Mouse (Mus musculus) midbrain, postnatal 0 days (tissue): ENCODE data around the gene Spats2. TPM values are rescaled to one million over a fixed set of nuclear protein-coding genes. Genes with fewer than 3 reads are reported as not detected.
A peak's percentile ranks its signal among the peaks of the same experiment; 100 is the strongest.

Source experiments
- ATAC-seq: fragments of 200-750 bp; cut with Nextera tagmentation; 2 replicates; pipeline ENCODE4 v1.8.0; 2017; ENCODE audit warnings: moderate number of reproducible peaks, mild to moderate bottlenecking, moderate TSS enrichment, moderate library complexity; ENCODE audit not compliant: low FRiP score
- DNase-seq: peaks from one replicate; pipeline ENCODE4 v3.0.0-alpha.2; 2015; ENCODE audit warnings: low spot score
- H3K27ac ChIP-seq: fragments of 300-500 bp; sonication (generic); 2 replicates; pipeline ENCODE4 v1.5.1; 2014; ENCODE audit warnings: low read depth, mild to moderate bottlenecking, low read length, mixed read lengths
- H3K27me3 ChIP-seq: fragments of 300-500 bp; sonication (generic); 2 replicates; pipeline ENCODE4 v1.6.1; 2014; ENCODE audit warnings: low read length, control low read depth, mixed read lengths; ENCODE audit not compliant: insufficient read depth
- H3K36me3 ChIP-seq: fragments of 300-500 bp; sonication (generic); 2 replicates; pipeline ENCODE4 v1.6.1; 2014; ENCODE audit warnings: low read length, control low read depth, mixed read lengths; ENCODE audit not compliant: insufficient read depth
- H3K4me1 ChIP-seq: fragments of 300-500 bp; sonication (generic); 2 replicates; pipeline ENCODE4 v1.6.1; 2014; ENCODE audit warnings: mild to moderate bottlenecking, control low read depth, antibody characterized with exemption, low read length, mixed read lengths; ENCODE audit not compliant: insufficient read depth
- H3K4me2 ChIP-seq: fragments of 300-500 bp; sonication (generic); 2 replicates; pipeline ENCODE4 v1.6.1; 2014; ENCODE audit warnings: low read depth, mild to moderate bottlenecking, low read length, mixed read lengths; ENCODE audit not compliant: poor library complexity, severe bottlenecking
- H3K4me3 ChIP-seq: fragments of 300-500 bp; sonication (generic); 2 replicates; pipeline ENCODE4 v1.5.1; 2014; ENCODE audit warnings: low read depth, mild to moderate bottlenecking, low read length, moderate library complexity
- H3K9ac ChIP-seq: fragments of 300-500 bp; sonication (generic); replicated peaks from 2 replicates; pipeline ENCODE4 v1.6.1; 2014; ENCODE audit warnings: mild to moderate bottlenecking, low read length, moderate library complexity, mixed read lengths; ENCODE audit not compliant: poor library complexity, severe bottlenecking
- H3K9me3 ChIP-seq: fragments of 300-500 bp; sonication (generic); 2 replicates; pipeline ENCODE4 v1.6.1; 2016; ENCODE audit warnings: low read length, control low read depth
- CTCF ChIP-seq: IDR thresholded peaks from 2 replicates; pipeline ENCODE4 v1.5.1; 2016; ENCODE audit warnings: antibody characterized with exemption, mild to moderate bottlenecking
- WGBS: fragments of 180-500 bp; shearing (Covaris S2); extraction: QIAGEN DNeasy Blood & Tissue Kit; methylation state at CpG from one replicate; pipeline ENCODE4 v1.1.7; 2014; 5-methylcytosine and 5-hydroxymethylcytosine counted together
- polyA plus RNA-seq: library from polyadenylated mRNA; unstranded; fragments of >200 nt; fragmentation: Nextera tagmentation; extraction: Ambion mirVana; gene quantifications from 2 replicates; pipeline ENCODE4 v1.2.1, GENCODE M21; 2015
- total RNA-seq: library from RNA; depleted of rRNA; stranded (reverse); fragments of >200 nt; gene quantifications from 2 replicates; pipeline ENCODE4 v1.2.3, GENCODE M21; 2014

Gene Spats2
- total and polyA plus RNA-seq, 2 experiments from 2014 or later: 19.5 to 31.8 TPM

DNA sequence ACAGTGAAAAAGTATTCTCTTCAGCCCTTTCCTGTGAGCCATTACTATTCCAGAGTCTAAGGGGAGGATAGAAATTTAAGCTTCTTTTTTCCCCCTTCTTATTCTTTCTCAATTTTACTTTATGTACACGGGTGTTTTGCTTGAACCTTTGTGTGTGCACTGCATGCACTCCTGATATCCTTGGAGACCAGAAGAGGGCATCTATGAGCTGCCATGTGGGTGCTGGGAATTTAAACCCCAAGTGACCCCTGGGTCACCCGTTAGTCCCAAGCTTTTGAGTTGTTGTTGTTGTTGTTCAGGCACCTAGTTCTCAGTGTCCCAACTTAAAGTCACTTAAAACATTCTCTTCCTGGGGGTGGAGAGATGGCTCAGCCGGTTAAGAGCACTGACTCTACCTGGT lies 25.7 kb upstream of the Spats2 start:
- H3K36me3 ChIP-seq: no peaks in the 10 kb centered on the region
- ATAC-seq: no peak
- no peak overlapping the region for H3K4me2 ChIP-seq
- no peak overlapping the region for H3K27ac ChIP-seq
- H3K9ac ChIP-seq: no peak overlapping the region
- peaks cover 29% of the 10 kb centered on the region for H3K27me3 ChIP-seq
- H3K4me3 ChIP-seq: no peak overlapping the region
- 0 out of 2 replicates have a peak, but pooled peaks have one; percentile 13 for TF ChIP-seq CTCF
- DNase-seq: no peak
- peaks cover 14% of the 10 kb centered on the region for H3K4me1 ChIP-seq
- H3K9me3 ChIP-seq: no peaks in the 10 kb centered on the region
- 51% methylated on average over 3 of the region's 3 CpGs for WGBS

DNA sequence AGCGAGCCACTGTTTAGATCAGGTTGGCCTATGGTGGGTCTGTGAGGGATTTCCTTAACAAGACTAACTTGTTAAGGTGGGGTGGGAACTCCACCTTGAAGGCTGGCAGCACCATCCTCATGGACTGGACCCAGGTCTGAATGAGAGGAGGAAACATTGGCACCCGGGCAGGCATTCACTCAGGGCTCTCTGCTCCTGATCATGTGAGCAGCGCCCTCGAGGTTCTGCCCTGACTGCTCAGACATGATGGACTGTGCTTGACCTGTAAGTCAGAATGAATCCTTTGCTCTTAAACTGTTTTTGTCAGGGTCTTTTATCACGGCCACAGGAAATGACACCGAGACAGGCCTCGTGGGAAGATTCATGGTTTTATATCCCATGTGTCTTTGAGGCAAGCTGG lies 20.5 kb upstream of the Spats2 start:
- Histone ChIP-seq H3K9ac (no peak overlapping the region), H3K9me3 (no peaks in the 10 kb centered on the region), H3K27me3 (no peaks in the 10 kb centered on the region), H3K4me2 (no peak overlapping the region), H3K36me3 (no peaks in the 10 kb centered on the region), H3K4me3 (no peak overlapping the region), H3K4me1 (no peaks in the 10 kb centered on the region), H3K27ac (no peak overlapping the region)
- 83% methylated on average over 7 of the region's 7 CpGs for WGBS
- TF ChIP-seq CTCF: no peak
- ATAC-seq: no peak
- DNase-seq: no peak

DNA sequence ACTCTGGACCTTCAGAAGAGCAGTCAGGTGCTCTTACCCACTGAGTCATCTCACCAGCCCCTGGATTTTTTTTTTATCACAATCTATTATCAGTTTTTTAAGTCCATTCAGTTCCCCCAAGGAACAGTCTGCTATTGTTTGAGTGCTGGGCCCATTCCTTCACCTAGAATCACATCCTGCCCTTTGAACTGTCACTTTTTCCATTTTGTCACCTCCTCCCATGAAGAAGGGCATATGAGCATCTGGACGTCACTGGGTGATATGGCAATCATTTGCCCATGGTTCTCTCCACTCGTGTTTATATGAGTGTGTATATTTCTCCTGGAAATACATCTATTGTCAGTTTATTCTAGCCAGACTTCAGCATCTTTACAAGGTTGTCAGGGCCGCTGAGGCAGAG lies 17.9 kb upstream of the Spats2 start:
- no peak overlapping the region for H3K4me2 ChIP-seq
- no peaks in the 10 kb centered on the region for H3K27me3 ChIP-seq
- DNase-seq (no peak), ATAC-seq (no peak)
- H3K27ac ChIP-seq: no peak overlapping the region
- H3K4me3 ChIP-seq: no peak overlapping the region
- WGBS: 81% methylated on average over 3 of the region's 3 CpGs
- no peak for TF ChIP-seq CTCF
- H3K9me3 ChIP-seq: no peaks in the 10 kb centered on the region
- H3K9ac ChIP-seq: no peak overlapping the region
- H3K4me1 ChIP-seq: no peaks in the 10 kb centered on the region
- no peaks in the 10 kb centered on the region for H3K36me3 ChIP-seq

DNA sequence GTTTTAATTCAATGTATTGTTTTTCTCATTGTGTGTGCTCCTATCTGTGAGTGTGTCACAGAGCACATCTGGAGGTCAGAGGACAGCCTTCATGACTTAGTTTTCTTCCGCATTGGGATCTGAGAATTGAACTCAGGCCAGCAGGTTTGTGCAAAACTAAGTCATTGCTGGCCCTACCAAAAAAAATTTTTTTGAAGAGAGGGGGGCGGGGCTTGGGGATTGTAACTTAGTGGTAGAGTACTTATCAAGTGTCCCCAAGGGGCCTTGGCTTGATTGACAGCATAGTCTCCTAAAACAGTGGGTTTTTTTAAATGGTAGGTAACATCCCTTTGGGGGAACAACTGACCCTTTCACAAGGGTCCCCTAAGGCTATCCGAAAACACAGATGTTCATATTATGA lies 14.6 kb upstream of the Spats2 start:
- no peak overlapping the region for H3K27ac ChIP-seq
- H3K27me3 ChIP-seq: no peaks in the 10 kb centered on the region
- H3K9me3 ChIP-seq: no peaks in the 10 kb centered on the region
- ATAC-seq (no peak), DNase-seq (no peak)
- no peak overlapping the region for H3K4me3 ChIP-seq
- no peak overlapping the region for H3K9ac ChIP-seq
- no peak for TF ChIP-seq CTCF
- H3K4me1 ChIP-seq: no peaks in the 10 kb centered on the region
- H3K4me2 ChIP-seq: no peak overlapping the region
- H3K36me3 ChIP-seq: no peaks in the 10 kb centered on the region
- WGBS: 91% methylated on average over 3 of the region's 3 CpGs

DNA sequence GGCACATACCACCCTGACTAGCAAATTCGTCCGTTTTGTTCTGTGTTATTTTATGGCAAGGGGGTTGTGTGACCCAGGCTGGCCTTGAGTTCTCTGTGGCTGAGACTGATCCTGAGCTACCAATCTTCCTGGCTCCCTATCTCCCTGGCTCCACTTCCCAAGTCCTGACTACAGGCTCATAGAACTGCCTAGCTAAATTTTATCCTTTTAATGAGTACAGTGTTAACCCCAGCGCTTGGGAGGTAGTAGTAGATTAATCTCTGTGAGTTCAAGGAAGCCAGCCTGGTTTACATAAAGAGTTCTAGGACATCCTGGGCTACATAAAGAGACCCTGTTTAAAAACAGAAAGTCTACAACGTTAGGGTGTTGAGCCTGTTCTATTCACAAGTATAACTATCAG lies 13.9 kb upstream of the Spats2 start:
- H3K9ac ChIP-seq: no peak overlapping the region
- no peak overlapping the region for H3K27ac ChIP-seq
- H3K27me3 ChIP-seq: no peaks in the 10 kb centered on the region
- no peak for TF ChIP-seq CTCF
- no peak overlapping the region for H3K4me2 ChIP-seq
- ATAC-seq (no peak), DNase-seq (no peak)
- H3K4me1 ChIP-seq: no peaks in the 10 kb centered on the region
- H3K4me3 ChIP-seq: no peak overlapping the region
- WGBS: 72% methylated on average over 4 of the region's 4 CpGs
- H3K36me3 ChIP-seq: no peaks in the 10 kb centered on the region
- H3K9me3 ChIP-seq: no peaks in the 10 kb centered on the region

DNA sequence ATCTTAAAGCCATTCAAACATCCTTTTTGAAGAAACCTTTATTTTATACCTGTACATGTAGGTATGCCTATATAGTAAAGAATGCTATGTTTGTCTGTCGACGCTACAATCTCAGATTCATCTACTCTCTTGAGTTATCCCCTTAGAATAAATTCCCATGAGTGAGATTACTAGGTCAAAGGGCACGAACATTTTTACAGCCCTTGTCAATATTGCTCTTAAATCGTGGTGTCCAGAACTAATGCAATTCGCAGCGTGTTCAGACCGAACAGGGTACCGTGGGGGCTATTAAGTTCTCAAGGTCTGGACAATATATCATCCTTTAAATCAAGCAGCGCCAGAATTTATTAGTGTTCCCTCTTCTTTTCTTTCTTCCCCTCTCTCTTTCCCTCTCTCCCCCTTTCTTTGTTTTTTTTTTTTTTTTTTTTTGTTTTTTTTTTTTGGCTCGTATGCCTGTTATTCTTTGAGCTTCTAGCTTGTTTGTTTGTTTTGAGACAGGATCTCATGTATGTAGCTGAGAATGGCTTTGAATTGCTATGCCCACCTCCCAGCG lies 12.8 kb upstream of the Spats2 start:
- H3K4me2 ChIP-seq: peak overlapping the region; percentile 22; the same call in 1 of the 2 replicates
- H3K4me3 ChIP-seq: no peak overlapping the region
- ATAC-seq: no peak
- DNase-seq: no peak
- H3K4me1 ChIP-seq: no peaks in the 10 kb centered on the region
- H3K27ac ChIP-seq: no peak overlapping the region
- H3K27me3 ChIP-seq: no peaks in the 10 kb centered on the region
- H3K9ac ChIP-seq: no peak overlapping the region
- WGBS: 65% methylated on average over 11 of the region's 11 CpGs
- H3K9me3 ChIP-seq: no peaks in the 10 kb centered on the region
- no peaks in the 10 kb centered on the region for H3K36me3 ChIP-seq
- TF ChIP-seq CTCF: no peak
